Mouse (Mus musculus) bone marrow, adult 2 months (tissue): ENCODE results near the gene 1500009C09Rik.

Experiments used
- CTCF ChIP-seq: fragments of 200-500 bp; IDR thresholded peaks from 2 replicates; pipeline ENCODE4 v1.5.1; 2011; ENCODE audit warnings: low read length, control low read depth; ENCODE audit not compliant: control insufficient read depth, insufficient read depth
- POLR2A ChIP-seq: fragments of 200-500 bp; IDR thresholded peaks from 2 replicates; pipeline ENCODE4 v1.6.1; 2011; ENCODE audit warnings: low read depth, mild to moderate bottlenecking, control low read depth, low read length, borderline replicate concordance; ENCODE audit not compliant: control insufficient read depth

DNA sequence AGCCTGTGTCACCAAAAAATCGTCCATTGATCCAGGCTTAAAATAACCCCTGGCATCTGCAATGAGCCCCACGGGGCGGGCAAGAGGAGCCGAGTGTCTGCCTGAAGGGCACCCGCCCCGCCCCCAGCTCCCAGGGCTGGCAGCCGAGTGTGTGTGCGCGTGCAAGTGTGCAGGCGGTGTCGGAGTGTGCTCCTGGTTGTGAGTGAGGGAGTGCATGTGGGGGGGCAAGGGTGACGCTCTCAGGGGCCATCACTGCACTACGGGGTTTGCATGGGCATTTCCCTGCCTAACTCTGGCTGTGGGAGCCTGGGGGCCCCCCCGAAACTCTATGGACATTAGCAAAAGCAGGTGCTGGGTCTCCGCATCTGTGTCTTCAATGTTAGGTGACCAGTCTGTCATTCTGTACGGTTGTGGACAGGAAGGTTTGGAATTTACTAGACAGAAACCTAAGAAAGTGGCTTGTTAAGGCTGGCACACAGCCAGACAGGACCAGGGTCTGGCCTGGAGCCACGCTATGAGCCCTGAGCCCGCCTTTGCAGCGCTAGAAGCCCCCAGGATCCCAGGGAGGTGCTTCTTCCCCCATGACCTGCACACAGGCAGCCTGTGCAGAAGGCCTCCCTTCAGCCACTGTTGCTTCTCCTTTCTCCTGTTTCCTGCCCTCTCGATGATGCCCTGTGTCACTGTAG lies 35.9 kb upstream of the 1500009C09Rik start:
- TF ChIP-seq CTCF: no peak
- no peak for TF ChIP-seq POLR2A
